Mouse (Mus musculus): ENCODE results near the gene Rab3il1. TPM values are rescaled to one million over a fixed set of nuclear protein-coding genes. Genes with fewer than 3 reads are reported as not detected.
A peak's percentile ranks its signal among the peaks of the same experiment; 100 is the strongest.
"Not testable (repeated sequence)": the region's sequence is repeated elsewhere in the genome, so short reads cannot be mapped to it uniquely, and the experiment has no call there.

Rab3il1 gene
- polyA plus RNA-seq, 1 experiment, result 362 TPM

DNA sequence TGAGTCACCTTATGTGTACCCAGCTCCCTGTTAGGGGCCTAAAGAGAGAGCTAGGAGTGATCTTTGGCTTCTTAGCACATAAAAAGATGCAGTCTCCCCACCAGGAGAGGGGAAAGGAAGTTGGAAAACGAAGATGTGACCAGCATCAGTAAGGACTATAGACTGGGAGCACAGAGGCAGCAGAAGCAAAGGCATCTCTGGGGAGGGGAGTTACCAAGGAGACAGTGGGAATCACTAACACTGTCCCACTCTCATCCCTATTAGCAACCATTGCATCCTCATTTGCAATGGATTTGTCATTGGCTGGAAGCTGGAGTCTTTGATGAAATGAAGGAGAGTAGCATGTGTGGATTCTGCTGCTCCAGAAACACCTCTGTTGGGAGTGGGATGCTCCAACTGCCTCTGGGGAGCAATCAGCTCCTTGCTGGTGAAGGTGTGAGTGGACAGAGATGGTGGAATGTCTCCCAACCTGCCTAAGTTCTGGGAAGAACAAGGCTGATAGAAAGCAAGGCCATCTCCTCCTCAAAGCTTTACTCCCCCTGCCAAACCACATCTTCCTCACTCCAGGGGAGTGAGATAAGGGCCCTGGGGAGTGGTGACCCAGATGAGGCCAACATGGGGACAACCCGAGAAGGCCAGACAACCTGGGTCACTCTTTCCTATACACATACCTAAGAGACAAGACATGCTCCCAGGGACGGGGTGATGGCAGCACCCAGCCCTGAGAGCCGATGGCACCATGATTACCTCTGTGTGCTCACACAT lies 44.7 kb upstream of the Rab3il1 start:
- H3K4me3 ChIP-seq (ENCODE audit: control insufficient read depth, low read depth, low read length), result no peak overlapping the region
- H3K27ac ChIP-seq (ENCODE audit: control insufficient read depth, insufficient read depth, low read depth, low read length), result no peak overlapping the region
- no peaks in the 10 kb centered on the region for H3K4me1 ChIP-seq (ENCODE audit: control insufficient read depth, insufficient read depth, low read length)
- H3K27me3 ChIP-seq (ENCODE audit: control insufficient read depth, insufficient read depth, low read length), result no peaks in the 10 kb centered on the region
- H3K36me3 ChIP-seq (ENCODE audit: control insufficient read depth, insufficient read depth, low read length), result no peaks in the 10 kb centered on the region
- TF ChIP-seq POLR2A (IDR thresholded peaks at IDR 0.05; ENCODE audit: control insufficient read depth, low read depth, low read length), result no peak
- no peak for TF ChIP-seq CTCF (IDR thresholded peaks at IDR 0.05; ENCODE audit: control insufficient read depth, insufficient read depth, insufficient replicate concordance, low read depth, low read length)

DNA sequence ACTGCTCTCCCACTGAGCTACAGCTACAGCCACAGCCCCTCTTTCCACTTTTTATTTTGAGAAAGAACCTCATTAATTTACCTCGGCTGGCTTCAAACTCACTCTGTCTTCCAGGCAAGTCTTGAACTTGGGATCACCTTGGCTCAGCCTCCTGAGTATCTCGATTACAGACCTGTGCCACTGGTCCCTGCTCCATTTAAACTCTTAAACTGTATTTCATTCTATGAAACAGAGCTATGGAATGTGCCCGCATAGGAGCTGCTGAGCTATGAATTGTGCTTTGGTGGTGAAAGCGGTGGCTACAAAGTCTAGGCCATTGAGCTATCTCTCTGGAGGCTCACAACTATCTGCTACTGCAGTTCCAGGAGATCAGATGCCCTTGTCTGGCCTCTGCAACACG lies 43.5 kb upstream of the Rab3il1 start:
- H3K27ac ChIP-seq (ENCODE audit: control insufficient read depth, insufficient read depth, low read depth, low read length), result no peak overlapping the region
- H3K4me1 ChIP-seq (ENCODE audit: control insufficient read depth, insufficient read depth, low read length), result no peaks in the 10 kb centered on the region; the same call in 1 of the 2 replicates
- H3K4me3 ChIP-seq (ENCODE audit: control insufficient read depth, low read depth, low read length), result no peak overlapping the region
- no peak for TF ChIP-seq POLR2A (IDR thresholded peaks at IDR 0.05; ENCODE audit: control insufficient read depth, low read depth, low read length)
- TF ChIP-seq CTCF (IDR thresholded peaks at IDR 0.05; ENCODE audit: control insufficient read depth, insufficient read depth, insufficient replicate concordance, low read depth, low read length), result no peak
- no peaks in the 10 kb centered on the region for H3K27me3 ChIP-seq (ENCODE audit: control insufficient read depth, insufficient read depth, low read length)
- no peaks in the 10 kb centered on the region for H3K36me3 ChIP-seq (ENCODE audit: control insufficient read depth, insufficient read depth, low read length)

DNA sequence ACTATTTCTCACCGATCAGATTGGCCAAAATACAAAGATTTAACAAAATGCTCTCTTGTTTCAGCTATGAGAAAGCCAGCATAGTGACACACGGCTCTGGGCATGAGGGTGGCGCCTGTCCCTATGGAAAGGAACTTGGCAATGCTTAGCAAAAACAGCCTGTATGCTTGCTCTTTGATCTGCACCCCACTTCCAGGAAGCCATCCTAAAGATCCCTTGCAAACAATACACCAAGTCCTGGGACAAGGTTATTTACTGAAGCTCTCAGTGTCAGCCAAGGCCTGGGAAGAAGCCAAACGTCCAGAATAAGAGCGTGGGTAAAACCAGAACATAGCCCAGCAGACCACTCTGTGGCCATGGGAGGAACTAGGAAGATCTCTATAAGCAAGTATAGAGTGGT lies 40.7 kb upstream of the Rab3il1 start:
- no peak for TF ChIP-seq POLR2A (IDR thresholded peaks at IDR 0.05; ENCODE audit: control insufficient read depth, low read depth, low read length)
- no peak for TF ChIP-seq CTCF (IDR thresholded peaks at IDR 0.05; ENCODE audit: control insufficient read depth, insufficient read depth, insufficient replicate concordance, low read depth, low read length)
- Histone ChIP-seq H3K4me1 (ENCODE audit: control insufficient read depth, insufficient read depth, low read length) (peaks cover 3% of the 10 kb centered on the region), H3K27me3 (ENCODE audit: control insufficient read depth, insufficient read depth, low read length) (no peaks in the 10 kb centered on the region), H3K4me3 (ENCODE audit: control insufficient read depth, low read depth, low read length) (no peak overlapping the region), H3K27ac (ENCODE audit: control insufficient read depth, insufficient read depth, low read depth, low read length) (no peak overlapping the region), H3K36me3 (ENCODE audit: control insufficient read depth, insufficient read depth, low read length) (no peaks in the 10 kb centered on the region)

DNA sequence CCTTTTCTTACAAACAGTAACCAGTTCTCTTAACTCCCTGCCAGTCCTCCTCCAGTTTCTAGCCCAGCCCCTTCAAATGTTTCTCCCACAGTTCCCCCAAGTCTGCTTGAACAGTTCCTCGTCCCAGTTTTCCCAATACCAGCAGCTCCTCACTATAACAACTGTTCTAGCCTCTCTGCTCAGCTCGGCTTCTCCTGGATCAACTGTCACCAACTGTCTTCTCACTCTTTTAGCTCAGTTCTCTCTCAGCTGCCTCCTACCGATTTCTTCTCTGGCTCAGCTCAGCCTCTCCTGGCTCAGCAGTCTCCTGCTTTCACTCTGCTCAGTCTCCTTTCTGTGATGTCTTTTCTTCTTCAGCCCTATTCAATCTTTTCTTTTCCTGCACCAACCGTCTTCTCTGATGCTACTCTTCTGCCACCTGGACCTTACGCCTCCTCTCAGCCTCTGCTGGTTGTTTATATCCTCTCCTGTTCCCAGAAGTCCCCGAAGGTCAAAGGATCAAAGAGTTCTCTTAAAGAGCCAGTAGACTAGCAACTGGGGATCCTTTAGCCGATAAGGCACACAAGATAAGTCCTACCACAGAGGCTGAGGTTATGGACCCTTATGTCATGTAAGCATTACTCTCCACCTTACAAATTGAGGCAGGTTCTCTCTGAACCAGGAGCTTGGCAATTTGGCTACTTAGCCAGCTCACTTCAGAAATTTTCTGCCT lies 37.1 kb upstream of the Rab3il1 start:
- H3K36me3 ChIP-seq (ENCODE audit: control insufficient read depth, insufficient read depth, low read length), result no peaks in the 10 kb centered on the region
- no peak for TF ChIP-seq POLR2A (IDR thresholded peaks at IDR 0.05; ENCODE audit: control insufficient read depth, low read depth, low read length)
- no peak for TF ChIP-seq CTCF (IDR thresholded peaks at IDR 0.05; ENCODE audit: control insufficient read depth, insufficient read depth, insufficient replicate concordance, low read depth, low read length)
- peak overlapping the region; percentile 73 for H3K4me3 ChIP-seq (ENCODE audit: control insufficient read depth, low read depth, low read length)
- no peaks in the 10 kb centered on the region for H3K27me3 ChIP-seq (ENCODE audit: control insufficient read depth, insufficient read depth, low read length)
- H3K27ac ChIP-seq (ENCODE audit: control insufficient read depth, insufficient read depth, low read depth, low read length), result peak overlapping the region; percentile 89
- H3K4me1 ChIP-seq (ENCODE audit: control insufficient read depth, insufficient read depth, low read length), result peaks cover 7% of the 10 kb centered on the region

DNA sequence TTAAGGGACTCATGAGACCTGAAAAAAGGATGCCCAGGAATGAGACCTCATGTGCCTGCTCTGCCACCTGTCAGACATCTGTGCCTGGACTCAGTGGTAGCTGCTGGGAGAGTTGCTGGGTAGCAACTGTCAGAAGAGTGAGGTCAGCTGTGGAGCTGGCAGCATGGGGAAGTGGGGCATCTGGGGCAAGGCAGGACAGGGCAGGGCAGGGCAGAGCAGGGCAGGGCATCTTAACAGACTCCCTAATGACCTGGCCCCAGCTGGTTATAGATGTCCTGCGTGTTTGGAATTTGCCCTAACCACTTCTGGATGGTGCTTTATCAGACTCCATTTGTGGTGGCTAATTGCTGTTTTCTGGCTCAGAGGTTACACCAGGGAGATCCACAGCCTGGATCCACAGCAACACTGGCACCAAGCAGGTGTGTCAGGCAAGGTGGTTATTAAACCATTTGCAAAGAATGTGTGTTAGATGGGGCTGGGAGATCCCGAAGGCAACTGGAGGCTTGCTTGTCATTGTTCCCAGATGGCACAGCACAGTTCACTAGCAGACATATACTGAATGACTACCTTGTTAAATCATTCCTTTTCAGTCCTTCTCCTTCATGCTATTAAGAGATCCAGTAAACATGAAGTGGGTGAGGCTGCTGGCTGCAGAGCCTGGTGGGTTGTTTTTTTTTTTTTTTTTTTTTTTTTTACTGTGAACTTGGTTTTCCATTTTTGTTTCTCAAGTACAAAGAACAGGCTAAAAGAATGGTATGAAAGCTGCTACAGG lies 35.2 kb upstream of the Rab3il1 start:
- Histone ChIP-seq H3K27me3 (ENCODE audit: control insufficient read depth, insufficient read depth, low read length) (no peaks in the 10 kb centered on the region), H3K4me3 (ENCODE audit: control insufficient read depth, low read depth, low read length) (no peak overlapping the region), H3K27ac (ENCODE audit: control insufficient read depth, insufficient read depth, low read depth, low read length) (no peak overlapping the region), H3K4me1 (ENCODE audit: control insufficient read depth, insufficient read depth, low read length) (peaks cover 7% of the 10 kb centered on the region), H3K36me3 (ENCODE audit: control insufficient read depth, insufficient read depth, low read length) (no peaks in the 10 kb centered on the region)
- TF ChIP-seq CTCF (IDR thresholded peaks at IDR 0.05; ENCODE audit: control insufficient read depth, insufficient read depth, insufficient replicate concordance, low read depth, low read length), result no peak
- no peak for TF ChIP-seq POLR2A (IDR thresholded peaks at IDR 0.05; ENCODE audit: control insufficient read depth, low read depth, low read length)

DNA sequence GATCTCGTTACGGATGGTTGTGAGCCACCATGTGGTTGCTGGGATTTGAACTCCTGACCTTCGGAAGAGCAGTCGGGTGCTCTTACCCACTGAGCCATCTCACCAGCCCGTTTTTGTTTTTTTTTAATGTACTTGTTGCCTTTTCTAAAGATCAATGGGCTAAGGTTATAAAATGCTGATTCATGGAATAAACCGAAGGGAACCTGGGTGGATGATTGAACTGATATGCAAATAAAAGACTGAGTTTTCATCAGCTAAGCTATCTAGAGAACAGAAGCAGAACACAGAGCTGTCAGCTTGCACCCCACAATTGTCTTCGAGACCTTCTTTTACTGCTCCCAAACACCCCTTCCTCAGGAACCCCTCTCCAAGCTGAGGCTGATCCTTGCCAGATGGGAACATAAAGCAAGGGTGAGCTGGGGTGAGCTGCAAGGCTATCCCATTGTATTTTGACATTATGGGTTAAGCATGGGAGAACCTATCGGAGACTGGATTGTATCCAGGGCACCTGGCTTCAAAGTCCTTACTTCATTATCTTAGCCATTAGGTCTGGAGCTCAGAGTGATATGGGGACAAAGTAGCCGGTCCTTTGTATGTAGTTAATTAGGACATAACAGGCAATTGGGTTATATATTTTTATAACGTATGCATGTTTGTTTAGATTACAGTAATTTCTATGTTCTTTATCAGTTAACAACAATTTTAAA lies 33.2 kb upstream of the Rab3il1 start:
- Histone ChIP-seq H3K36me3 (ENCODE audit: control insufficient read depth, insufficient read depth, low read length) (no peaks in the 10 kb centered on the region), H3K27ac (ENCODE audit: control insufficient read depth, insufficient read depth, low read depth, low read length) (no peak overlapping the region), H3K4me1 (ENCODE audit: control insufficient read depth, insufficient read depth, low read length) (peaks cover 7% of the 10 kb centered on the region), H3K4me3 (ENCODE audit: control insufficient read depth, low read depth, low read length) (no peak overlapping the region), H3K27me3 (ENCODE audit: control insufficient read depth, insufficient read depth, low read length) (no peaks in the 10 kb centered on the region)
- TF ChIP-seq POLR2A (IDR thresholded peaks at IDR 0.05; ENCODE audit: control insufficient read depth, low read depth, low read length), result no peak
- no peak for TF ChIP-seq CTCF (IDR thresholded peaks at IDR 0.05; ENCODE audit: control insufficient read depth, insufficient read depth, insufficient replicate concordance, low read depth, low read length)

DNA sequence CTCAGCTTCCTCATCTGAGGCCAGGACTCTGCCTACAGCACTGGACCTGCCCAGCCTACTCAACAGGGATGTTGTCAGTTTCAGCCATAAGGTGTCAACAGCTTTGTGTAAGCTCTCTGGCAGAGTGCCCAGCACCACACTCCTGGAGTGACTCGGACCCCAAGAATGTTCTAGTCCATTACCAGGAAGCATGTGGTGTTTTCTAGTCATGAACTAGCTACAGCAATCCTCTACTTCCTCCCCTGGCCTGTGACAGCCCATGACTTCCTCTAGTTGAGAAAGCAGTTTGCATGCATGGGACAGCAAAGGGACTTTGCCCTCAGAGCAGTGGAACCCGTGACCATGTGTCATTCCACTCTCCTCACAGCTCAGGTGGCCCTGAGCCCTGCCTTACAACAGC lies 26.6 kb upstream of the Rab3il1 start:
- H3K4me3 ChIP-seq (ENCODE audit: control insufficient read depth, low read depth, low read length); H3K27ac ChIP-seq (ENCODE audit: control insufficient read depth, insufficient read depth, low read depth, low read length); H3K27me3 ChIP-seq (ENCODE audit: control insufficient read depth, insufficient read depth, low read length); H3K36me3 ChIP-seq (ENCODE audit: control insufficient read depth, insufficient read depth, low read length); H3K4me1 ChIP-seq (ENCODE audit: control insufficient read depth, insufficient read depth, low read length): not testable (repeated sequence)
